Mouse (Mus musculus): ENCODE results near the gene Trarg1. TPM values are rescaled to one million over a fixed set of nuclear protein-coding genes. Genes with fewer than 3 reads are reported as not detected.
A peak's percentile ranks its signal among the peaks of the same experiment; 100 is the strongest.
"Not testable (repeated sequence)": the region's sequence is repeated elsewhere in the genome, so short reads cannot be mapped to it uniquely, and the experiment has no call there.

Trarg1 gene
- polyA plus RNA-seq (2015; fragmentation: Nextera tagmentation; extraction: Ambion mirVana) = 1.2 and 2.1 TPM in 2 replicates

DNA sequence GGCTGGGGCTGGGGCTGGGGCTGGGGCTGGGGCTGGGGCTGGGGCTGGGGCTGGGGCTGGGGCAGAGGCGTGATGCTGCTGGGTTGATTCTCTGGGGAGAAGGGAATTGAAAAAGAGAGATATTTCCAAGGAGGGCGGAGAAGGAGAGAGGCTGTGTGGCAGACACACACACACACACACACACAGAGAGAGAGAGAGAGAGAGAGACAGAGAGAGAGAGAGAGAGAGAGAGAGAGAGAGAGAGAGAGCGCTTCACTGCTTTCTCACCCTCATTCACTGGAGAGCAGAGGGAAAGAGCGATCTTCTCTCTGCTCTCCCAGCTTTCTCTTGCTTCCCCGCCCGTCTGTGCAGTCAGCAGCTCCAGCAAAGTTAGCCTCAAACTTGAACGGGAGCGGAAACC lies at the start of gene Trarg1:
Gene Trarg1 (plus strand): TSS at position 301 of the 400 bp plus-strand sequence.
- Histone ChIP-seq H3K27me3 (peaks cover 21% of the 10 kb centered on the region), H3K4me2 (0 out of 2 replicates have a peak within 1 kb of the TSS, but pooled peaks have one; percentile 12)
- not testable (repeated sequence) for ATAC-seq (replicated peaks; ENCODE audit: low FRiP score); H3K4me3 ChIP-seq (replicated peaks); H3K9me3 ChIP-seq (replicated peaks); H3K4me1 ChIP-seq; H3K36me3 ChIP-seq; H3K27ac ChIP-seq; H3K9ac ChIP-seq
- WGBS = 38% methylated on average over 8 of the region's 8 CpGs

DNA sequence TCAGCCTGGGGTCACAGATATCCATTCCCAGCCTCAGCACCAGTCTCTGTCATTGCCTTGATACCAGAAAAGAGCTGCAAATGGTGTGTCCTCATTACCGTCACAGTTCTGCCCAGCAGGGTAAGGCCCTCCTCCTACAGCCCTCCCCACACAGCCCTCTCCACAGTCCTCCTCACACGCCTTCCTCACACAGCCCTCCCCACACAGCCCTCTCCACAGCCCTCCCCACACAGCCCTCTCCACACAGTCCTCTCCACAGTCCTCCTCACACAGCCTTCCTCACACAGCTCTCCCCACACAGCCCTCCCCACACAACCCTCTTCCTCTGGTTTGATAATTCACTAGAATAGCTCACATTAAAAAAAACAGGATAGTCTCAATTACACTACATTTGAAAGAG lies 49.6 kb upstream of the Trarg1 start:
- no peaks in the 10 kb centered on the region for H3K27me3 ChIP-seq
- peak overlapping the region; percentile 71 for H3K27ac ChIP-seq
- no peak overlapping the region for H3K4me2 ChIP-seq
- H3K4me1 ChIP-seq = peaks cover 14% of the 10 kb centered on the region
- H3K36me3 ChIP-seq = no peaks in the 10 kb centered on the region
- ATAC-seq (replicated peaks; ENCODE audit: low FRiP score) = peak; percentile 77
- WGBS = 28% methylated on average over 2 of the region's 2 CpGs
- no peak overlapping the region for H3K4me3 ChIP-seq (replicated peaks)
- no peak overlapping the region for H3K9ac ChIP-seq
- no peaks in the 10 kb centered on the region for H3K9me3 ChIP-seq (replicated peaks)

DNA sequence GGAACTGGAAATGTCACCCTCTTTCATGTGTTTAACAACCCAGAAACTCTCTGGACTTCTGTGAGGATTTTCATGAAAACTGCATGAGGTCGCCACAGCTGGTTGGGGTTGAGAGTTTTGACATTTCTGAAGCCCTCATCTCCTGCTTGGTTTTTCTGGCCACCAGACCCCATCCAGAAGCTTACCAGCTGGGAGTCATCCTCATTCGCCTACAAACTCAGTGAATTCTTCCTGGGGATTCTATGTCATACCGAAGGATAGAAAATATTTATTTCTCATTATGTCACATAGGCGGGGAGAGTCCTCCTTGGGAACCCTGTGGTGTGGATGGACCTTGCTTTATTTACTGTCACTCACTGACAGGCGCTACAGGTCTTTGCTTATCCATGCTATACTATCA lies 49.1 kb upstream of the Trarg1 start:
- 50% methylated on average over 5 of the region's 5 CpGs for WGBS
- Histone ChIP-seq H3K9ac (no peak overlapping the region), H3K4me3 (replicated peaks) (no peak overlapping the region), H3K27me3 (no peaks in the 10 kb centered on the region), H3K4me2 (no peak overlapping the region), H3K9me3 (replicated peaks) (no peaks in the 10 kb centered on the region), H3K27ac (peak overlapping the region; percentile 71), H3K4me1 (peaks cover 14% of the 10 kb centered on the region), H3K36me3 (no peaks in the 10 kb centered on the region)
- ATAC-seq (replicated peaks; ENCODE audit: low FRiP score) = no peak

DNA sequence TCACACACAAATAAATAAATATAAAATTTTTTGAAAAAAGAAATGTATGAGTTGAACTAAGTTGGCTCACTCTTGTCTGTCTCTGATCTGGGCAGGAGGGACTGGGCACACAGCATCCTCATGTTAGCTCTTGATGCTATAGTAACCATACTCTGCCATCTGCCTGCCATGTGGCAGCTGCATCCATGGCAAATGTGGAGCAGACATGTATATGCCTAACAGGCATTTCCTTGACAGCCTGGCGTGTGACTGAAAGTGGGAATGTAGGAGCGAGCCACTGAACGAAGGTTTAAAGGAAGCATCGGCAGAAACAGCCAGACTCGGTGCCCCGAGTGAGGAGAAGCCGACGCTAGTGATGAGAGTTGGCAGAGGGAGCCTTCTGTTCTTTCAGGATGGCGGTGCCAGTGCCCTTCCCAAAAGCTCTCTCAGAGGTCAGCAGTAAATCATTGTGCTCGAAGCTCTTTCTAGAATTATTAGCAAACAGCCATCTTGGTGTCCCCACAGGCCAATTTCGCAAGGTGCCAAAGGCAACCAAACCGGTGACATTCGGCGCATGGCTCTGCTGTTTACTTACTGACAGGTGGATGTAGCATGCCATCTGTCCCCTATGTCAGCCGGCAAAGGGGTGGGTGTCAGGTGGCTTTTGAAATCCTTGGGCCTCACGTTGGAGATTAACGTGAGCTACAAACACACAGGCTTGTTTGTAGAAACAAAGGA lies 40.2 kb upstream of the Trarg1 start:
- H3K9ac ChIP-seq = no peak overlapping the region
- H3K27ac ChIP-seq = no peak overlapping the region
- H3K27me3 ChIP-seq = peaks cover 3% of the 10 kb centered on the region; the same call in 1 of the 2 replicates
- H3K9me3 ChIP-seq (replicated peaks) = no peaks in the 10 kb centered on the region
- no peak overlapping the region for H3K4me3 ChIP-seq (replicated peaks)
- no peak overlapping the region for H3K4me2 ChIP-seq
- 77% methylated on average over 17 of the region's 17 CpGs for WGBS
- H3K36me3 ChIP-seq = no peaks in the 10 kb centered on the region
- H3K4me1 ChIP-seq = peaks cover 3% of the 10 kb centered on the region
- ATAC-seq (replicated peaks; ENCODE audit: low FRiP score) = no peak

DNA sequence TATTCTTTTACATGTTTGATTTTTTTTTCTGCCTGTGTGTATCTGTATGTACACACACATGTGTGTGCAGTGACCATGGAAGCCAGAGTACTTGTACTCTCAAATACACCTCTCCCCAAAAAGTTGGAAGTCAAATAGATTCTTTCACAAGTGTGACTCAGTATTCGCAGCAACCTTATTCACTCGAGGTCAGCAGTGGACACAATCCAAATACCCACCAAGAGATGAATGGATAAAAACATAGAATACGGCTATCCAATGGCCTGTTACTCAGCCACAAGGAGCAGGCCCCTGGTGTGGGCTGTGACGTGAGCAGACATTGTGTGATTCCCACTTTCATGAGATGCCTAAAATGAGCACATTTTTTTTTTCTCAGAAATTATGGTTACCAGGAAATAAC lies 39.4 kb upstream of the Trarg1 start:
- Histone ChIP-seq H3K9me3 (replicated peaks) (no peaks in the 10 kb centered on the region), H3K4me1 (peaks cover 11% of the 10 kb centered on the region), H3K9ac (no peak overlapping the region), H3K4me2 (no peak overlapping the region), H3K27ac (no peak overlapping the region), H3K4me3 (replicated peaks) (no peak overlapping the region), H3K36me3 (no peaks in the 10 kb centered on the region), H3K27me3 (peaks cover 9% of the 10 kb centered on the region; the same call in 1 of the 2 replicates)
- WGBS = 69% methylated on average over 4 of the region's 4 CpGs
- ATAC-seq (replicated peaks; ENCODE audit: low FRiP score) = no peak

DNA sequence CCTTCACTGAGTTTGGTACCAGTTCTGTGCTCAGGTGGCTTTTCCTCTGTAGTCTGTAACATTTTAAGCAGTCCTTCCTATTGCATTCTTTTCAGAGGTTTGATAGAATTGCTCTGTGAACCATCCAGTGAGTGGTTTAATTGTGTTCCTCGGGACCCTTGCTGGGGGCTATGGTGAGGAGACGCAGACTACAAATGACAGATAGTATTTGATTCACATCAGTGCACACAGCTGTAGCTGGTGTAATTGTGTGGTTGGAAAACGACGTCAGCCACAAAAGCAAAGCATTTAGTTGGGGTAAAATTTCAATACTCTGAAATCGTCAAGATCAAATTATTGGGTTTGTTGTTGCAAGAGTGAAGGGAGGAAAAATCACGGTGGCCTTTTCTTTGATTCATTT lies 35.4 kb upstream of the Trarg1 start:
- H3K27ac ChIP-seq = peak overlapping the region; percentile 88
- ATAC-seq (replicated peaks; ENCODE audit: low FRiP score) = no peak
- no peaks in the 10 kb centered on the region for H3K9me3 ChIP-seq (replicated peaks)
- H3K27me3 ChIP-seq = peaks cover 9% of the 10 kb centered on the region; the same call in 1 of the 2 replicates
- peaks cover 28% of the 10 kb centered on the region for H3K4me1 ChIP-seq
- no peak overlapping the region for H3K4me3 ChIP-seq (replicated peaks)
- H3K9ac ChIP-seq = no peak overlapping the region
- H3K36me3 ChIP-seq = no peaks in the 10 kb centered on the region
- no peak overlapping the region for H3K4me2 ChIP-seq
- 42% methylated on average over 6 of the region's 6 CpGs for WGBS

DNA sequence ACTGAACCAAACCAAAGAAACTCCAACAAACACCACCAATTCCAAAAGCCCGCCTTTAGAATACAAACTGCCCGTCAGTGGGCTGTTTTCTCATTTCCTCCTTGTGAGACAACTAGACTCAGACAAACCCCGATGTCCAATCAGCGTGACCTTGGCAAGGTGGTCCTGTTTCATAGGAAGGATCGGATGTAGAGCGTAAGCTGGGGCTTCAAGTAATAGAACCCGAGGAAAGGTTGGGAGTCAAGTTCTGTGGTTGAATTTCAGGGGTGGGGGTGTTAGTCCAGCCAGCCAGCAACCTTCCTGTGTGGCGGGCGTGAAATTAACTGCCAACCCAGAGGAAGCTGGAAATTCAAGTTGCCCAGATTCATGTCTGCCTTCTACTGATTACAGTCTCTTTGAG lies 34.6 kb upstream of the Trarg1 start:
- peaks cover 9% of the 10 kb centered on the region; the same call in 1 of the 2 replicates for H3K27me3 ChIP-seq
- H3K36me3 ChIP-seq = no peaks in the 10 kb centered on the region
- peaks cover 28% of the 10 kb centered on the region for H3K4me1 ChIP-seq
- H3K27ac ChIP-seq = peak overlapping the region; percentile 88
- H3K9ac ChIP-seq = no peak overlapping the region
- peak overlapping the region; percentile 74 for H3K4me2 ChIP-seq
- 0 out of 2 replicates have a peak, but pooled peaks have one; percentile 68 for ATAC-seq (replicated peaks; ENCODE audit: low FRiP score)
- H3K9me3 ChIP-seq (replicated peaks) = no peaks in the 10 kb centered on the region
- 28% methylated on average over 9 of the region's 9 CpGs for WGBS
- H3K4me3 ChIP-seq (replicated peaks) = no peak overlapping the region

DNA sequence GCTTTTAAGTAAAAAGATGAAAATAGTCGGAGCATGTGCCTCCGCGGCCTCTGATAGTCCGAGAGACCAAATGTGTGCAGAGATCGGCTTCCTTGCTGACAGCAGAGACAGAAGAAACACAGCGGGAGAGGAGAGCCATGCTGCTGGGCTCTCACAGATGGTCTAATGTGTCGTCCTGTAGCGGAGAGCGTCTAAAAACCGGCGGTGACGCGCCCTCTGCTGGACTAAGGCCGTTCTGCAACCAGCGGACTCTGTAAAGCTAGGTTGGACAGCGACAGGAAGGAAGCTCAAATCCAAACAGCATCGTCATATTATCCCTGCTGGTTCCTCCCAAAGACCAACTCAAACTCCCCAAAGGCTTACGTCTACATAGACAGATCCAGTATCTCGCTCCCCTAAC lies 33.7 kb upstream of the Trarg1 start:
- peak overlapping the region; percentile 88 for H3K27ac ChIP-seq
- whole genome bisulfite sequencing = 0% methylated on average over 19 of the region's 19 CpGs
- H3K9ac ChIP-seq = 0 out of 2 replicates have a peak overlapping the region, but pooled peaks have one; percentile 29

DNA sequence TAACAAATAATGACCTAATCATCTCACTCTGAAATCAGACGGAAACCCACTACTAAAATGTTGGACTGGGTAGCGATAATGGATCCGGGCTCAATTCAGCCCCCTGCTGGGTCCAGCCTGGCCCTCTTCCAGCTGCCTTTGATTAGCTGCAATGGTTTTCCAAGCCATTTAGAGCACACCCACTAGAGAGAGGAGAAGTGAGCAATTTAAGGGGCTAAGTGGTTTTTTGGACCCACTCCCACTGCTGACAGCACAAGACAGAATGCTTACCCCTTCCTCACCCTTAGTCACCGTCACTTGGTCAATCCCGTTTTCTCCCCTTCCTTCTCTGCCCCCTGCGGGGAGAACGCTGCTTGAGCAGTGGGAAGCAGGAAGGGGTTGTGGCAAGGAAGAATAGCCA lies 32.5 kb upstream of the Trarg1 start:
- no peak overlapping the region for H3K4me3 ChIP-seq (replicated peaks)
- peaks cover 28% of the 10 kb centered on the region for H3K4me1 ChIP-seq
- WGBS = 11% methylated on average over 7 of the region's 7 CpGs
- no peak for ATAC-seq (replicated peaks; ENCODE audit: low FRiP score)
- peak overlapping the region; percentile 53 for H3K4me2 ChIP-seq
- no peak overlapping the region for H3K9ac ChIP-seq
- peaks cover 9% of the 10 kb centered on the region; the same call in 1 of the 2 replicates for H3K27me3 ChIP-seq
- no peak overlapping the region for H3K27ac ChIP-seq
- no peaks in the 10 kb centered on the region for H3K9me3 ChIP-seq (replicated peaks)
- H3K36me3 ChIP-seq = no peaks in the 10 kb centered on the region

More for the DNA sequence above, 33.7 kb upstream of the Trarg1 start:
- H3K27me3 ChIP-seq = peaks cover 9% of the 10 kb centered on the region; the same call in 1 of the 2 replicates
- no peaks in the 10 kb centered on the region for H3K9me3 ChIP-seq (replicated peaks)
- H3K36me3 ChIP-seq = no peaks in the 10 kb centered on the region
- H3K4me1 ChIP-seq = peaks cover 28% of the 10 kb centered on the region
- peak overlapping the region; percentile 74 for H3K4me2 ChIP-seq
- peak; percentile 66; the same call in 1 of the 2 replicates for ATAC-seq (replicated peaks; ENCODE audit: low FRiP score)
- H3K4me3 ChIP-seq (replicated peaks) = peak overlapping the region; percentile 38

DNA sequence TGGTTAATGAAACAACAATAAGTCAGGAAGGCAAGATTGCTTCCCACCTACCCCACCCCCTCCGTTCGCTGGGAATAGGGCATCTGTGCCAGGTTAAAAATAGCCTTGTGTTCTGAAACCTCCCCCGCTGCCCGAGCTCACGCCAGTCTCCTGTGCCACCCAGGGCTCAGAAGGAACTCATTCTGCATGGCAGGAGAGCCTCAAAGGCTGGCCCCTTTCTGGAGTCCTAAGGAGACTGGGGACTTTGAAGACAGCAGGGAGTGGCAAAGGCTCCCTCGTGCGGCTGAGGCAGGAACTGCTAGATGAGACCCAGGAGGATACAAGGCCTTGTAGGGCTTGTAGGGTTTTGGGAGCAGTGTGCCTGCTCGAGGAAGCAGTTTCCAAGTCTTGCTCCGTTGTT lies 32.1 kb upstream of the Trarg1 start:
- H3K9me3 ChIP-seq (replicated peaks) = no peaks in the 10 kb centered on the region
- H3K4me1 ChIP-seq = peaks cover 28% of the 10 kb centered on the region
- H3K36me3 ChIP-seq = no peaks in the 10 kb centered on the region
- no peak overlapping the region for H3K27ac ChIP-seq
- peak overlapping the region; percentile 53 for H3K4me2 ChIP-seq
- 4% methylated on average over 9 of the region's 9 CpGs for WGBS
- peaks cover 9% of the 10 kb centered on the region; the same call in 1 of the 2 replicates for H3K27me3 ChIP-seq
- ATAC-seq (replicated peaks; ENCODE audit: low FRiP score) = peak; percentile 49; the same call in 1 of the 2 replicates
- H3K4me3 ChIP-seq (replicated peaks) = no peak overlapping the region
- no peak overlapping the region for H3K9ac ChIP-seq

DNA sequence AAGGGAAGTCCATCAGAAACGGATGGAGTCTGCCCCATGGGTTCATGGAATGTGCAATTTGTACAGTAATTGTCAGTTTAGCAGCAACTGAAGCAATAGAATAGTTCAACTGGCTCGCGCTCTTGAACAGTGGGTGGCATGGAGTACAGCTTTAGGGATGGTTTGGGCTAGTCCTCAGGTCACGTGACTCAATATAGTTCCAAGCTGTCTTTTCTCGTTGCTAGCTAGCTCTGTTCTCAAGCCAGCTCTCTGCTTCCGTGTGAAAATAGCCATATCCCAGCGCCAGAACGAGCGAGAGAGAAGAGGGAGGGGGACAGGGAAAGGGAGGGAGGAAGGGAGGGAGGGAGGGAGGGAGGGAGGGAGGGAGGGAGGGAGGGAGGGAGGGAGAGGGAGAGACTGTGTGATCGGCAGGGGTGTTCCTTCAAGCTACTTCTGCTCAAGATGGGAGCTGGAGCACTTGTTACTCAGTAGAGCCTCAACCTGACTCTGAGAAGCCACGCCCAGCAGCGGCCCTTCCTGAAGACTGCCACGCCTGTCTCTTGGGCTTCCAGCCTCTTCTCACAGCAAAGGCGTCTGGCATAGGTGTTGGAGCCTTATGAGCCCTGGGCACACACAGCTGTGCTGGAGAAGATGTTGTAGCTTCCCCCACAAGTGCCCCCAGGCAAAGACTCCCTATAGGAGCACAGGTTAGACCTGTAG lies 28.6 kb upstream of the Trarg1 start:
- no peak overlapping the region for H3K27ac ChIP-seq

DNA sequence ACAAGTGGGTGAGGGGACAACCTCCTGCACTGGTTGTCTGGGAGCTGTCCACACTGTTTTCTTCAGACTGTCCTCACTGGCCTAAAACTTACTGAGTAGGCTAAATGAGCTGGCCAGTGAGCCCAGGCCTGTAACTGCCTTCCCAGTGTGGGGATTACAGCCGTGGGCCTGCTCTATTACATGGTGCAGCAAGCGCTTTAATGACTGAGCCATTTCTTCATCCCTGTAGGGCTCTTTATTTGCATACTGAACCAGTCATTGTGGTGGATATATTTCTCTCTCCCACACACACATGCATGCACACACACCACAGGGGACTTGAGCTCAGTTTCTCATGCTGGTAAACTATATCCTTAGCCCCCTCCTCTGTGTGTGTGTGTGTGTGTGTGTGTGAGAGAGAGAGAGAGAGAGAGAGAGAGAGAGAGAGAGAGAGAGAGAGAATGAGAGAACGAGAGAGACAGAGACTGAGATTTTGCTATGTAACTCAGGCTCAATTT lies 26.7 kb upstream of the Trarg1 start:
- Histone ChIP-seq H3K4me3 (replicated peaks) (no peak overlapping the region), H3K9ac (no peak overlapping the region), H3K4me2 (no peak overlapping the region), H3K27ac (no peak overlapping the region), H3K4me1 (0 out of 2 replicates have a peak, but pooled peaks cover 4% of the 10 kb centered on the region), H3K36me3 (no peaks in the 10 kb centered on the region), H3K27me3 (no peaks in the 10 kb centered on the region), H3K9me3 (replicated peaks) (no peaks in the 10 kb centered on the region)
- 28% methylated on average over 3 of the region's 3 CpGs for WGBS
- ATAC-seq (replicated peaks; ENCODE audit: low FRiP score) = no peak

More for the DNA sequence above, 28.6 kb upstream of the Trarg1 start:
- no peak overlapping the region for H3K9ac ChIP-seq
- no peaks in the 10 kb centered on the region for H3K9me3 ChIP-seq (replicated peaks)
- H3K27me3 ChIP-seq = no peaks in the 10 kb centered on the region
- ATAC-seq (replicated peaks; ENCODE audit: low FRiP score) = no peak
- 54% methylated on average over 14 of the region's 14 CpGs for WGBS
- H3K4me1 ChIP-seq = peaks cover 14% of the 10 kb centered on the region
- no peak overlapping the region for H3K4me3 ChIP-seq (replicated peaks)
- H3K4me2 ChIP-seq = no peak overlapping the region
- H3K36me3 ChIP-seq = no peaks in the 10 kb centered on the region

Data from kidney, embryonic 15.5 days (tissue).